Mouse (Mus musculus): ENCODE measurements around the gene Sod2.

- TF ChIP-seq POLR2A (IDR thresholded peaks at IDR 0.05; ENCODE audit: borderline replicate concordance, extremely low read depth, insufficient read depth, insufficient read length, poor library complexity, severe bottlenecking) (no peak), CTCF (IDR thresholded peaks at IDR 0.05; ENCODE audit: borderline replicate concordance, extremely low read depth, insufficient read depth, insufficient read length) (no peak)
Observed at GRCm38 (mm10) chr17:13013316-13013715, 6.7 kb downstream of the Sod2 start.
